Mouse (Mus musculus): ENCODE measurements around the gene Capn8. TPM values are rescaled to one million over a fixed set of nuclear protein-coding genes. Genes with fewer than 3 reads are reported as not detected.

Gene Capn8
- polyA plus RNA-seq, 1 experiment from 2014 or later = 4.2 TPM

GRCm38 (mm10) chr1:182679582-182679981, 114.8 kb downstream of the Capn8 start:
- Histone ChIP-seq H3K4me2 (ENCODE audit: low read depth, low read length) (no peak overlapping the region), H3K36me3 (ENCODE audit: control insufficient read depth, insufficient read depth, low read length) (no peaks in the 10 kb centered on the region), H3K27me3 (replicated peaks; ENCODE audit: control insufficient read depth, insufficient read depth, low read length) (no peaks in the 10 kb centered on the region), H3K9me3 (ENCODE audit: control insufficient read depth, low read length) (no peaks in the 10 kb centered on the region), H3K4me1 (ENCODE audit: control insufficient read depth, insufficient read depth, low read length) (peaks cover 2% of the 10 kb centered on the region; the same call in 1 of the 2 replicates), H3K27ac (ENCODE audit: low read length) (no peak overlapping the region), H3K9ac (ENCODE audit: low read depth, low read length) (no peak overlapping the region), H3K4me3 (ENCODE audit: low read length) (no peak overlapping the region)
- WGBS = 49% methylated on average over 7 of the region's 7 CpGs
- no peak for ATAC-seq

Other genes with a start within 250 kb of the Capn8 start
- gene Fbxo28, start 223.4 kb upstream of the Capn8 start, polyA plus RNA-seq (2015; fragmentation: Nextera tagmentation; extraction: Ambion mirVana) = 11.5 and 12.1 TPM in 2 replicates
- 16.3 and 18.4 TPM in 2 replicates for gene Trp53bp2, start 155.8 kb upstream of the Capn8 start, polyA plus RNA-seq (2015; fragmentation: Nextera tagmentation; extraction: Ambion mirVana)
- 74.8 and 77.0 TPM in 2 replicates for gene Capn2, start 47.4 kb upstream of the Capn8 start, polyA plus RNA-seq (2015; fragmentation: Nextera tagmentation; extraction: Ambion mirVana)
- 0.06 TPM in 1 of 2 replicates, not detected in the other for gene Ccdc185, start 184.2 kb downstream of the Capn8 start, polyA plus RNA-seq (2015; fragmentation: Nextera tagmentation; extraction: Ambion mirVana)
- 11.8 and 12.3 TPM in 2 replicates for gene Susd4, start 198.9 kb downstream of the Capn8 start, polyA plus RNA-seq (2015; fragmentation: Nextera tagmentation; extraction: Ambion mirVana)